Mouse (Mus musculus) intestine, embryonic 15.5 days (tissue): ENCODE measurements around the gene Immp1l. TPM values are rescaled to one million over a fixed set of nuclear protein-coding genes. Genes with fewer than 3 reads are reported as not detected.

Experiments used
- ATAC-seq: fragments of 200-750 bp; cut with Nextera tagmentation; 2 replicates; pipeline ENCODE4 v1.8.0; 2017; ENCODE audit warnings: moderate TSS enrichment, moderate library complexity
- H3K27ac ChIP-seq: fragments of 300-500 bp; sonication (generic); 2 replicates; pipeline ENCODE4 v1.5.1; 2015; ENCODE audit warnings: mild to moderate bottlenecking, inconsistent platforms
- H3K27me3 ChIP-seq: fragments of 300-500 bp; sonication (generic); replicated peaks from 2 replicates; pipeline ENCODE4 v1.6.1; 2015; ENCODE audit warnings: inconsistent platforms
- H3K36me3 ChIP-seq: fragments of 300-500 bp; sonication (generic); 2 replicates; pipeline ENCODE4 v1.6.1; 2015; ENCODE audit warnings: inconsistent platforms
- H3K4me1 ChIP-seq: fragments of 300-500 bp; sonication (generic); replicated peaks from 2 replicates; pipeline ENCODE4 v1.6.1; 2015; ENCODE audit warnings: inconsistent platforms
- H3K4me2 ChIP-seq: fragments of 300-500 bp; sonication (generic); replicated peaks from 2 replicates; pipeline ENCODE4 v1.6.1; 2015; ENCODE audit warnings: mild to moderate bottlenecking, inconsistent platforms
- H3K4me3 ChIP-seq: fragments of 300-500 bp; sonication (generic); replicated peaks from 2 replicates; pipeline ENCODE4 v1.5.1; 2015; ENCODE audit warnings: inconsistent platforms
- H3K9ac ChIP-seq: fragments of 300-500 bp; sonication (generic); 2 replicates; pipeline ENCODE4 v1.6.1; 2015; ENCODE audit warnings: inconsistent platforms
- H3K9me3 ChIP-seq: fragments of 300-500 bp; sonication (generic); 2 replicates; pipeline ENCODE4 v1.6.1; 2016; ENCODE audit warnings: inconsistent platforms
- WGBS: fragments of 180-500 bp; shearing (Covaris S2); methylation state at CpG from one replicate; pipeline ENCODE4 v1.1.7; 2015; 5-methylcytosine and 5-hydroxymethylcytosine counted together
- polyA plus RNA-seq: library from polyadenylated mRNA; unstranded; fragments of >200 nt; fragmentation: Nextera tagmentation; extraction: Ambion mirVana; gene quantifications from 2 replicates; pipeline ENCODE4 v1.2.1, GENCODE M21; 2015

Gene Immp1l
- polyA plus RNA-seq, 1 experiment from 2014 or later = 127 TPM

GRCm38 (mm10) chr2:105951350-105951940 is 47.0 kb downstream of the Immp1l start:
- WGBS = 57% methylated on average over 1 of the region's 1 CpGs

DNA sequence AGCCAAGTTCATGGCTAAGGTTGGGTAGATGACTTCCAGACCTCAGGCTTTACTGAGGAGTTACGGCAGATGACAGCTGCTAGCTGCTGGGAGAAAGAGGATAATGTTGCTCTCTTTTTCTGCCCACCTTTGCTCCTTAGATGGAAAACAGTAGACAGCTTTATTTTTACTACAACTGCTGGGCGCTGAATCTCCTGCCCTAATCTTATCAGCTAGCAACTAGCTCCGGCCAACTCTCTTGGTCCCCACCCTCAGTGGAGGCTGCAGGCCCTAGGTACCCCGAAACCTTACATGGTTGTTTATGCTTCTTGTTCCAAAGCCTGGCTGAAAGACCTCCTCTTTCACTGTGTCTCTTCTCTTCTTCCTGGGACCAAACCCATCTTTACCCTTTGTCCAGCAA is 49.4 kb downstream of the Immp1l start:
- H3K4me3 ChIP-seq = no peak overlapping the region
- no peaks in the 10 kb centered on the region for H3K9me3 ChIP-seq
- H3K4me2 ChIP-seq = no peak overlapping the region
- WGBS = 70% methylated on average over 4 of the region's 4 CpGs
- ATAC-seq = no peak
- no peaks in the 10 kb centered on the region for H3K4me1 ChIP-seq
- H3K9ac ChIP-seq = no peak overlapping the region
- H3K27ac ChIP-seq = no peak overlapping the region
- no peaks in the 10 kb centered on the region for H3K27me3 ChIP-seq
- no peaks in the 10 kb centered on the region for H3K36me3 ChIP-seq

More at GRCm38 (mm10) chr2:105951350-105951940, 47.0 kb downstream of the Immp1l start:
- no peaks in the 10 kb centered on the region for H3K9me3 ChIP-seq
- ATAC-seq = peak; percentile 31; the same call in 1 of the 2 replicates
- no peak overlapping the region for H3K4me3 ChIP-seq
- no peaks in the 10 kb centered on the region for H3K36me3 ChIP-seq
- no peak overlapping the region for H3K9ac ChIP-seq
- H3K27me3 ChIP-seq = no peaks in the 10 kb centered on the region
- H3K27ac ChIP-seq = no peak overlapping the region
- H3K4me2 ChIP-seq = no peak overlapping the region
- H3K4me1 ChIP-seq = no peaks in the 10 kb centered on the region

DNA sequence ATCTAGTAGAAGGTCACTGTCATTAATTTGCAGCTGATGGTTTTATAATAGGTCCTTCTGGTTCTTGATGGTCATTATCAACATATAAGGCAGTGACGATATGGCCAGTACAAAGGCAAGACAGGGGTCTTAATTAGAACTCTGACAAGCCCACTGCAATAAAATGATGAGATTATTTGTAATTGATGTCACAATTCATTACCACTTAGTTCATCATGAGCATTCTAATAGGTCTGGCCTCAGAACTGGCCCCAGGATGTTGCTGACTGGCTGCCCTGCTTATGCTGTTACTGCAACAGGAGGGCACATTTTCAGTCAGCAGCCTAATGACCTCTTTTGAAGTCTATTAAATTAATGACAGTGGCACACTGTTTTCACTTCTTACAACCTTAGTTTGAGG is 59.0 kb downstream of the Immp1l start:
- Histone ChIP-seq H3K4me1 (no peaks in the 10 kb centered on the region), H3K27ac (no peak overlapping the region), H3K4me2 (no peak overlapping the region), H3K27me3 (no peaks in the 10 kb centered on the region), H3K36me3 (0 out of 2 replicates have a peak, but pooled peaks cover 2% of the 10 kb centered on the region), H3K9me3 (no peaks in the 10 kb centered on the region), H3K9ac (no peak overlapping the region), H3K4me3 (no peak overlapping the region)
- no peak for ATAC-seq
- WGBS = 78% methylated on average over 1 of the region's 1 CpGs

GRCm38 (mm10) chr2:105973941-105974340 is 69.5 kb downstream of the Immp1l start:
- H3K36me3 ChIP-seq = 0 out of 2 replicates have a peak, but pooled peaks cover 3% of the 10 kb centered on the region
- no peaks in the 10 kb centered on the region for H3K9me3 ChIP-seq
- H3K27ac ChIP-seq = no peak overlapping the region
- H3K27me3 ChIP-seq = no peaks in the 10 kb centered on the region
- H3K9ac ChIP-seq = no peak overlapping the region
- no peak for ATAC-seq
- no peak overlapping the region for H3K4me3 ChIP-seq
- H3K4me2 ChIP-seq = no peak overlapping the region
- WGBS = 13% methylated on average over 2 of the region's 2 CpGs
- H3K4me1 ChIP-seq = no peaks in the 10 kb centered on the region

DNA sequence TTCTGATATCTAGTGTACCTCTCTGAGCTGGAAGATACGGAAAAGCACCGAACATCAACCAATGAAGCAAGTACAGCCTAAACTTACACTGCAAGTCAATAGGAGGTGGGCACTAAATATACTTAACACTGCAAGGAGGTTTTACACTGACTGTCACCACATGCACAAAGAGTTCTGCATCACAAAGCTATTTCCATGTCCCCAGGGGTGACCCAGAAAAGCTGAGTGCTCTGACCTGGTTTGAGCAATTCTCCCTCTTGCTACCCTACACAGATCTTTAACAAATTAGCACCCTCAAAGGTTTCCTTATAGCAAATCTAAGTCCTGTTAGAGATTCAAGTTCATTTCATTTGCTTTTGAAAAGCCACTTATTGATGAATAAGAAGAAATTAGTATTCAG is 73.6 kb downstream of the Immp1l start:
- WGBS = 96% methylated on average over 2 of the region's 2 CpGs
- H3K36me3 ChIP-seq = no peaks in the 10 kb centered on the region
- no peak overlapping the region for H3K27ac ChIP-seq
- H3K4me1 ChIP-seq = no peaks in the 10 kb centered on the region
- H3K27me3 ChIP-seq = no peaks in the 10 kb centered on the region
- ATAC-seq = no peak
- H3K9me3 ChIP-seq = no peaks in the 10 kb centered on the region
- H3K4me2 ChIP-seq = no peak overlapping the region
- H3K4me3 ChIP-seq = no peak overlapping the region
- H3K9ac ChIP-seq = no peak overlapping the region

- Histone ChIP-seq H3K4me1 (no peaks in the 10 kb centered on the region), H3K9me3 (no peaks in the 10 kb centered on the region), H3K27me3 (no peaks in the 10 kb centered on the region), H3K36me3 (no peaks in the 10 kb centered on the region), H3K4me2 (no peak overlapping the region), H3K4me3 (no peak overlapping the region), H3K9ac (no peak overlapping the region), H3K27ac (no peak overlapping the region)
- 93% methylated on average over 7 of the region's 7 CpGs for WGBS
- ATAC-seq = no peak
Measured at GRCm38 (mm10) chr2:105985206-105985605, 80.8 kb downstream of the Immp1l start.

DNA sequence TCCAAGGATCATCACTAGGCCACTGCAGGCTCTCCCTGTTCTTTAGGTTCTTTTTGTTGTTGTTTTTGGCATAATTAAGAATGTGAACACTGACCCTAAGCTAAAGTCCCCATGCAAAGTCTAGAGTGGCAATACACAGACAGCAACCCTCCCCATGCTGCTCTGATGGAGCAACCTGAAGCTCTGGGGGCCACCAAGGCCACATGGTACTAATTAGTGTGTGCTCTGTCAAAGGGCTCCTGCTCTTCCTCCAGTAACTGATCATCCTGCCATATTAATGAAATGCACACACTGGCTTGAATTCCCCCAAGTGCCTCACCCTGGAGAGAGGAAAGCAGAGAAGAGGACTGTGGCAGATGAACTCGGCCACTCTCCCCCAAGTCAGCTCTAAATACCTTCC is 82.7 kb downstream of the Immp1l start:
- no peak overlapping the region for H3K27ac ChIP-seq
- 54% methylated on average over 1 of the region's 1 CpGs for WGBS
- no peak overlapping the region for H3K9ac ChIP-seq
- no peak for ATAC-seq
- H3K27me3 ChIP-seq = no peaks in the 10 kb centered on the region
- H3K4me2 ChIP-seq = no peak overlapping the region
- H3K9me3 ChIP-seq = no peaks in the 10 kb centered on the region
- H3K4me3 ChIP-seq = no peak overlapping the region
- no peaks in the 10 kb centered on the region for H3K4me1 ChIP-seq
- H3K36me3 ChIP-seq = no peaks in the 10 kb centered on the region

GRCm38 (mm10) chr2:105987999-105988398 is 83.6 kb downstream of the Immp1l start:
- Histone ChIP-seq H3K4me2 (no peak overlapping the region), H3K27me3 (no peaks in the 10 kb centered on the region), H3K9me3 (no peaks in the 10 kb centered on the region), H3K36me3 (no peaks in the 10 kb centered on the region), H3K9ac (no peak overlapping the region), H3K4me1 (no peaks in the 10 kb centered on the region), H3K27ac (no peak overlapping the region), H3K4me3 (no peak overlapping the region)
- WGBS = 28% methylated on average over 2 of the region's 2 CpGs
- ATAC-seq = no peak

- Histone ChIP-seq H3K4me3 (peak within 1 kb of the TSS; percentile 66), H3K27ac (no peak within 1 kb of the TSS), H3K4me2 (peak within 1 kb of the TSS; percentile 62), H3K27me3 (no peaks in the 10 kb centered on the region), H3K9ac (peak within 1 kb of the TSS; percentile 72), H3K9me3 (no peaks in the 10 kb centered on the region), H3K4me1 (no peaks in the 10 kb centered on the region), H3K36me3 (no peaks in the 10 kb centered on the region)
- WGBS = 2% methylated on average over 44 of the region's 44 CpGs
- ATAC-seq = peak; percentile 99
Measured at GRCm38 (mm10) chr2:106002835-106003739, 98.6 kb downstream of the Immp1l start, which contains the start of gene Dnajc24. TSS of gene Dnajc24 (minus strand) at chr2:106003549.

DNA sequence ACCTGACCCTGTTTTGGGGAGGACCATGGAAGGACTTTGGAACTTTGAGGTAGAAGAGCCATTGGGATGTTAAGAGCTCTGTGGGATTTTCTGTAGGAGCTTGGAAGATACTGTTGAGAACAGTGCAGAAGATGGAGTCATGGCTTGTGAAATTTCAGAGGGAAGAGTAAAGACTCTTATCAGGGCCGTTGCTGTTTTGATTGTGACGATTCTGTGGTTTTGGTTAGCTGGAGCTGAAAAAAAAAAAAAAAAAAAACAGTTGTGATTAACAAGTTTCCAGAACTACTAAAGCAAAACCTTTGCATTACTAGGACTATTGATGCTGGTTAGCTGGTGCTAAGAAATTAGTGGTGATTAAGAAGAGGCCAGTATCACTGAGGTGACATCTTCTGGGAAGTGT is 104.0 kb downstream of the Immp1l start:
- Histone ChIP-seq H3K9ac (no peak overlapping the region), H3K36me3 (no peaks in the 10 kb centered on the region), H3K27ac (no peak overlapping the region), H3K27me3 (no peaks in the 10 kb centered on the region), H3K9me3 (no peaks in the 10 kb centered on the region), H3K4me2 (no peak overlapping the region), H3K4me1 (no peaks in the 10 kb centered on the region), H3K4me3 (no peak overlapping the region)
- no peak for ATAC-seq
- WGBS = 80% methylated on average over 2 of the region's 2 CpGs
